Mouse (Mus musculus): ENCODE results near the gene Plekhm3. TPM values are rescaled to one million over a fixed set of nuclear protein-coding genes. Genes with fewer than 3 reads are reported as not detected.

The Plekhm3 gene
- polyA plus RNA-seq, 1 experiment from 2014 or later = 13.7 TPM

DNA sequence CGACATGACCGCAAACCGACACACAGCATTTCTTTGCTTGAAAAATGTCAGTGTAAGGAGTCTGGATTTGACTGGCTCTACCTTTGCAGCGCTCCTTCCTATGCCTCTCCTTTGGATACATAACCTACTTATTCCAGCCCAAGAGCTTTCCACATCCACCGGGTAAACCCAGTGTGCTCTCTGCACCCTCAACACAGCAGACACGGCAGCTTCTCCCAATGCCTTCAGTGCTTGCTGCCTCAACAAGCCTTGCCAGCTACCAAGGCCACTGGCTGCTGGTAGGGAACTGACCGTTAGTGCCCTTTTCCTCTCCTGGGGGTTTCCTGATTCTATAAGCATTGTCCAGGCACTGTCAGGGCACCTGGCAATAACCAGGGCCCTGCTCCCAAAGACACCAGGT is 62.8 kb downstream of the Plekhm3 start:
- Histone ChIP-seq H3K9me3 (no peaks in the 10 kb centered on the region), H3K4me3 (no peak overlapping the region), H3K27me3 (no peaks in the 10 kb centered on the region), H3K4me2 (no peak overlapping the region), H3K4me1 (replicated peaks) (no peaks in the 10 kb centered on the region), H3K9ac (no peak overlapping the region), H3K27ac (replicated peaks) (no peak overlapping the region), H3K36me3 (no peaks in the 10 kb centered on the region)
- no peak for ATAC-seq (ENCODE audit: low read depth)
- 94% methylated on average over 7 of the region's 7 CpGs for WGBS

DNA sequence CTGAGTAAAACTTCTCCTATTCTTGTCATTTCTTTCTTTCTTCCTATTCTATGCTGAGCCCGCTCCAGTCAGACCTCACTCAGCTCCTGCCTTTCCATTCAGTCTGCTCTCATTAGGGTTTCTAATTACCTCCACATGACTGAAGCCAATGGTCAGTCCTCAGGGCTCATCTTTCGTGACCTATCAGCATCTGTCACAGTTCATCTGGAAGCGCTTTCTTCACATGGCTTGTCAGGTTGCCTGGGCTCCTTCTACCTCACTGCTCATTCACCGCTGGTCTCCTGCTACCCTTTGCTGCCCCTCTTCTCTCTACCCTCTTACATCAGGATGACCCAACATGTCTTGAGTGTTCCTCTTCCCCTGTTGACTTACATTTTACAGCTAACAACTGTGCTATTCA is 65.3 kb downstream of the Plekhm3 start:
- H3K9me3 ChIP-seq = no peaks in the 10 kb centered on the region
- WGBS = 58% methylated on average over 4 of the region's 4 CpGs
- no peak for ATAC-seq (ENCODE audit: low read depth)
- no peak overlapping the region for H3K9ac ChIP-seq
- no peak overlapping the region for H3K4me2 ChIP-seq
- no peaks in the 10 kb centered on the region for H3K36me3 ChIP-seq
- no peak overlapping the region for H3K4me3 ChIP-seq
- no peak overlapping the region for H3K27ac ChIP-seq (replicated peaks)
- no peaks in the 10 kb centered on the region for H3K27me3 ChIP-seq
- no peaks in the 10 kb centered on the region for H3K4me1 ChIP-seq (replicated peaks)

DNA sequence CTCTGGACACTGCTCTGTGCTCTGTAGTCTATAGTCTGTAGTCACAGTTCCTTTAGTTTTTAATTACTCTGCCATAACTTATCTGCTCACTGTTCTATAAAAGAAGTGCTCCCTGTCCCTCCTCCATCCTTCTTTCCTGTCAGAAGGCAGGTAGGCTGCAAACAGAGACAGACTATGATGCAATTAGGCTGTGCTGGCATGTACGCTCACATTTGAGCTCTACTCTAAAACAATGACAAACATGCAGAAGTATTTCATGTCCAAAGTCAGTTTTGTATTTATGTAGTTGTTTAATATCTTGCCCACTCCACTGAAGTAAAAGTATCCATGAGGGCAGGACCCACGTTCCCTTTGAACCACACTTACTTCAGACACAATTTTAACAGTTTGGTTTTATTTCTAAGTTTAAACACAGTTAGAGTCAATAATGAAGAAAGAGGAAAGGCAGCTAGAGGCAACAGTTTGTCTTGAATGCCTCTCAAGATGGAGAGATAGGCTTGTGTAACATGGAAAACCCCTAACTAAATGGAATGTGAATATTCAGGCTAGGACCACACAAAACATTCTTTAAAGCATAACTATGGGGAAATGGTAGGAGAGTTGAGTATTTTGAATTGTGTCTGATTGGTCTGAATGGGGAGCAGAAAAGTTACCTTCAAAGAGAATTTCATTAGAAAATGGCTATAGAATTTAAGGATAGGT is 69.0 kb downstream of the Plekhm3 start:
- no peak overlapping the region for H3K4me2 ChIP-seq
- ATAC-seq (ENCODE audit: low read depth) = no peak
- WGBS = 91% methylated on average over 2 of the region's 2 CpGs
- no peak overlapping the region for H3K4me3 ChIP-seq
- H3K9me3 ChIP-seq = no peaks in the 10 kb centered on the region
- no peaks in the 10 kb centered on the region for H3K4me1 ChIP-seq (replicated peaks)
- H3K27ac ChIP-seq (replicated peaks) = no peak overlapping the region
- H3K27me3 ChIP-seq = no peaks in the 10 kb centered on the region
- H3K36me3 ChIP-seq = 0 out of 2 replicates have a peak, but pooled peaks cover 6% of the 10 kb centered on the region
- H3K9ac ChIP-seq = no peak overlapping the region

DNA sequence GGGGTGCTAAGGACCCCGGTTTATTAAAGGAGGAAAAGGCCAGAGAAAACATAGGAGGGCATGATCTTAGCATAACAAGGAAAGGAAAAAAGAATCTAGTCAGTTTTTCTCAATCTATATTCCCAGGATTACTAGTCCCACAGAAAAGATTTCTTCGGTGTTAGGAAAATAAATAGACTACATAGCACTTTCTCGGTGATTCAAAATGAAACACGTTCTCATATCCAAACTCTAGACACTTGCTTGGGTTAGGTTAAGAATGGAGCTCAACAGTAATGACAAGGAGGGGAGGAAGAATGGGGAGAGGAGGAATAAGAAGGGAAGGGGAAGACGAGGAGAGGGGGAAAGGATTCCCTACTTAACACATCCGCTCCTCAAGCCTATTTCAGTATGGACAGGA is 69.9 kb downstream of the Plekhm3 start:
- Histone ChIP-seq H3K9me3 (no peaks in the 10 kb centered on the region), H3K36me3 (0 out of 2 replicates have a peak, but pooled peaks cover 6% of the 10 kb centered on the region), H3K4me1 (replicated peaks) (no peaks in the 10 kb centered on the region), H3K4me2 (no peak overlapping the region), H3K27me3 (no peaks in the 10 kb centered on the region), H3K9ac (no peak overlapping the region), H3K4me3 (no peak overlapping the region), H3K27ac (replicated peaks) (no peak overlapping the region)
- WGBS = 91% methylated on average over 6 of the region's 6 CpGs
- no peak for ATAC-seq (ENCODE audit: low read depth)

DNA sequence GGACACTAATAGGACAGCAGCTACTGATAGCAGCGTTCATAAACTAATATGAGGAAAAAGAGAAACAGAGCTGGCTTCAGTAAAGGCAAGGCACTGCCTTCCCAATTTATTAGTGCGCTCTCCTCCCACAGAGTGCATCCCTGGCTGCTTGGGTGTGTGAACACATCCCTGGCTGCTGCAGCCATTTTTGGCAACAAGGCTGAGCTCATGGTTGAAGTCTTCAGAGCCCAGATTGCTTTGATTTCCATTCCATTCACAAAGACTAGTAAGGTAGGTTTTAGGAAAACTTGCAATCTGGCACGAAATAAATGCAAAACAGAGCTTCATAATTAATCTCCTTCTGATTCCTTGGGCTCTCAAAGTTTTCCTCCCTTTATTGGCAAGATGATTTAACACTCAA is 71.3 kb downstream of the Plekhm3 start:
- 71% methylated on average over 3 of the region's 3 CpGs for WGBS
- H3K9me3 ChIP-seq = no peaks in the 10 kb centered on the region
- H3K4me2 ChIP-seq = no peak overlapping the region
- no peaks in the 10 kb centered on the region for H3K27me3 ChIP-seq
- H3K27ac ChIP-seq (replicated peaks) = no peak overlapping the region
- no peak for ATAC-seq (ENCODE audit: low read depth)
- H3K9ac ChIP-seq = no peak overlapping the region
- H3K4me1 ChIP-seq (replicated peaks) = no peaks in the 10 kb centered on the region
- 0 out of 2 replicates have a peak, but pooled peaks cover 6% of the 10 kb centered on the region for H3K36me3 ChIP-seq
- H3K4me3 ChIP-seq = no peak overlapping the region

DNA sequence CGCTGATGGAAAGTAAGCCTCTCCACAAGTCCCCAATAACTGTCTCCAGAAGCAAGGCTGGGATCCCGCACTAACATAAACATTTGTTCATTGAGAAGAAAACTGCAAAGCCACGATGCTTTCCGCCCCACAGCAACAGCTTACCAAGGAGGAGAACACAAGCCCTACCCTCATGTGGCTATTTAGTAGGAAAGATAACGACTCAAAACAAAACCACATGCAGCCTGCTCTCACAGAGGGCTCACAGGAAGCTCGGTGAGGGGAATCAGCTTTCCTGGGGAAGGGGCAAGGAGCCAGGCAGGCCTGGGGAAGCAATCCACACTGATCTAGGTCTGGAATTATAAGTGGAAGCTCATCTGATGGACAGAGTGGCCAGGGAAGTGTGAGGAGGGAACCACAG is 72.6 kb downstream of the Plekhm3 start:
- no peak for ATAC-seq (ENCODE audit: low read depth)
- Histone ChIP-seq H3K4me3 (no peak overlapping the region), H3K27me3 (no peaks in the 10 kb centered on the region), H3K27ac (replicated peaks) (no peak overlapping the region), H3K4me1 (replicated peaks) (no peaks in the 10 kb centered on the region), H3K9ac (no peak overlapping the region), H3K4me2 (no peak overlapping the region), H3K9me3 (no peaks in the 10 kb centered on the region), H3K36me3 (0 out of 2 replicates have a peak, but pooled peaks cover 6% of the 10 kb centered on the region)
- whole genome bisulfite sequencing = 52% methylated on average over 6 of the region's 6 CpGs

DNA sequence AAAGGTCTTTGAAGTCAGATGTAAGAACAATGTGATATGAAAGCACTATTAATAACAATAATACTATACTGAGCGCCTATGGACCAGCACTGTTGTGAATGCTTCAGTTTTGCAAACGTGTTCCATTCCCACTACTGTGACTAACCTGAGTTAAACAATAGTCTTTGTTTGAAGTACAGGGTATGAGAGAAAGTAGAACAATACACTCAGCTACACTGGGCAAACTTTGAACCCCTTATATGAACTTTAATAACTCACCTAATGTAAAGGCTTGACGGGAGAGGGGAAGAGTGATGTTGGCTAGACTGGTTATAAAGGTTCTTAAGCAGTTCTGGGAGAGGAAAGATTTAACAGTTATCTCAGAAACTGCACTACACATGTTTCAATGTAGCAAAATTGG is 76.0 kb downstream of the Plekhm3 start:
- H3K4me2 ChIP-seq = no peak overlapping the region
- H3K4me3 ChIP-seq = no peak overlapping the region
- WGBS = 78% methylated on average over 3 of the region's 3 CpGs
- no peak overlapping the region for H3K27ac ChIP-seq (replicated peaks)
- no peak for ATAC-seq (ENCODE audit: low read depth)
- H3K36me3 ChIP-seq = 0 out of 2 replicates have a peak, but pooled peaks cover 6% of the 10 kb centered on the region
- H3K9me3 ChIP-seq = no peaks in the 10 kb centered on the region
- no peaks in the 10 kb centered on the region; the same call in 1 of the 2 replicates for H3K4me1 ChIP-seq (replicated peaks)
- H3K27me3 ChIP-seq = no peaks in the 10 kb centered on the region
- no peak overlapping the region for H3K9ac ChIP-seq

DNA sequence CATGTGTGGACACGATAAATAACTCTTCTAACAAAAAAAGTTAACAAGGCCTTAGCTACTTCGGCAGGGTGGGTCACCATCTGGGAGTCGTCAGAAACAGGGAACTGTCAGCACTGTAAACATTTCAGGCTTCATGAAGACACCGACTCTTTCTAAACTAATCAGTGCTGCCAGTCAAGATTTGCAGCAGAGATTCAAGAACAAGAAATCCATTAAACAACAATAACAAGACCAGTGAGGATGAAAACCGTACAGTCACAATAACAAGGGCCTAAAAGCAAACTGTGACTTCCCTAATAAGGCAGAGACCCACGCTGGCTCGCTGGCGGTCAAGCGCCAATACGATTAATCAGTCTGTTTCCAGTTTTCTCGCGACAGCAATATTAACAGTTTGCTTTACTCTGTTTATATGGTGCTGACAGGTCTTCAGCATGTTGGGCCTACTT is 77.8 kb downstream of the Plekhm3 start:
- Histone ChIP-seq H3K4me3 (no peak overlapping the region), H3K9me3 (no peaks in the 10 kb centered on the region), H3K4me1 (replicated peaks) (no peaks in the 10 kb centered on the region; the same call in 1 of the 2 replicates), H3K9ac (no peak overlapping the region), H3K4me2 (no peak overlapping the region), H3K36me3 (0 out of 2 replicates have a peak, but pooled peaks cover 6% of the 10 kb centered on the region), H3K27ac (replicated peaks) (no peak overlapping the region), H3K27me3 (no peaks in the 10 kb centered on the region)
- ATAC-seq (ENCODE audit: low read depth) = no peak
- 67% methylated on average over 12 of the region's 12 CpGs for WGBS

DNA sequence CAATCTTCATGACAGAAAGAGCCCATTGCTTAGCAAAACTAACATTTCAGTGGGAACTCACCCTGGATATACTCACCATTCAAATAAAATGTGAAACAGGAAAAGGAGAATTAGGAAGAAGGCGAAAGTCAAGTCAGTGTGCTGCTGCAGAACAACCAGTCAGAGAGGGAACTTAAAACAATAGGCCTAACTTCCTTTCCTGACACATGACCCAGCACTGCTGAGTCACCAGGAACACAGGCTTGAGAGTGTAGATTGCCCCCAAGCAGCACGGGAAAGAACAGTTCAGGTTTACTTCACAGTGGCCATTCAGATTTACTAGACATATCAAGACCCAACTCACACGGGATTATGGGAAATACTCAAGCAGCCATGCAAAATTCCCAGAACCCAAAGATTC is 80.3 kb downstream of the Plekhm3 start:
- no peaks in the 10 kb centered on the region for H3K27me3 ChIP-seq
- no peaks in the 10 kb centered on the region for H3K36me3 ChIP-seq
- WGBS = 64% methylated on average over 3 of the region's 3 CpGs
- H3K9ac ChIP-seq = no peak overlapping the region
- H3K4me3 ChIP-seq = no peak overlapping the region
- H3K4me2 ChIP-seq = no peak overlapping the region
- no peaks in the 10 kb centered on the region for H3K9me3 ChIP-seq
- no peaks in the 10 kb centered on the region; the same call in 1 of the 2 replicates for H3K4me1 ChIP-seq (replicated peaks)
- ATAC-seq (ENCODE audit: low read depth) = no peak
- no peak overlapping the region for H3K27ac ChIP-seq (replicated peaks)

DNA sequence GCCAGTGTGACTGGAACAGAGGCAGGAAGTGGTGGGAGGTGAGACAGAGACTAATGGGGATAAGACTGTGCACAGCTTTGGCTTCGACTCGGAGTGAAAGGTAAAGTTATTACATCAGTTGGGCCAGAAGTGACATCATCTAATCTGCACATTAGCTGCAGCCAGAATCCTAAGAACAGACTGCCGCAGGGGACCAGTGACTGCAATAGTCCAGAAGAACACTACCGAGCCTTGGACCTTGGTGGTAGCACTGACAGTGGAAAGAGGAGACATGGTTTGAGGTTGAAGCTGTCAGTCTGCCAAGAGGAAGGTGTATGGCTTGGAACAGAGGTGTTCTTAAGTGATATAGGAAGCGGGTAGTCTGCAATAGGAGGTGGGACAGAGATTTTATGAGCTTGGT is 80.9 kb downstream of the Plekhm3 start:
- Histone ChIP-seq H3K4me1 (replicated peaks) (no peaks in the 10 kb centered on the region; the same call in 1 of the 2 replicates), H3K27ac (replicated peaks) (no peak overlapping the region), H3K9ac (no peak overlapping the region), H3K27me3 (no peaks in the 10 kb centered on the region), H3K9me3 (no peaks in the 10 kb centered on the region), H3K4me3 (no peak overlapping the region), H3K4me2 (no peak overlapping the region), H3K36me3 (no peaks in the 10 kb centered on the region)
- WGBS = 89% methylated on average over 5 of the region's 5 CpGs
- no peak for ATAC-seq (ENCODE audit: low read depth)

DNA sequence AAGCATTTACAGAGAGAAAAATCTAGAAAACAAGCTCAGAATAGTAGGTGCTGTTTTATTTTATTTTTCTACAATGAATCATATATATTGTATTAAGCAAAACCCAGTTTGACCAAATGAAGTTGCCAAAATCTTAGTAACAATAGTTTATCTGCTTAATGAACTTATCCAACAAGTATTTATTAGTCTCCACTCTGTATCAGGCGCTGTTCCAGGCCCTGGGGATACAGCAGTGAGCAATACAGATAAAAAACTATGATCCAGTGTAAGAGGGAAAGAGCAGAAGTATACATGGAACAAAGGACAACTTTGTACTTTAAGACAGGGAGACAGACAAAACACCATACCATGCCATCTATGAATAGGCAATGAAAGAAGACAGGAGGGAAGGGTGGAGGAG is 81.5 kb downstream of the Plekhm3 start:
- no peaks in the 10 kb centered on the region for H3K27me3 ChIP-seq
- H3K4me2 ChIP-seq = no peak overlapping the region
- no peaks in the 10 kb centered on the region for H3K36me3 ChIP-seq
- no peak overlapping the region for H3K9ac ChIP-seq
- ATAC-seq (ENCODE audit: low read depth) = no peak
- no peak overlapping the region for H3K4me3 ChIP-seq
- 80% methylated on average over 1 of the region's 1 CpGs for WGBS
- H3K9me3 ChIP-seq = no peaks in the 10 kb centered on the region
- no peak overlapping the region for H3K27ac ChIP-seq (replicated peaks)
- no peaks in the 10 kb centered on the region; the same call in 1 of the 2 replicates for H3K4me1 ChIP-seq (replicated peaks)

DNA sequence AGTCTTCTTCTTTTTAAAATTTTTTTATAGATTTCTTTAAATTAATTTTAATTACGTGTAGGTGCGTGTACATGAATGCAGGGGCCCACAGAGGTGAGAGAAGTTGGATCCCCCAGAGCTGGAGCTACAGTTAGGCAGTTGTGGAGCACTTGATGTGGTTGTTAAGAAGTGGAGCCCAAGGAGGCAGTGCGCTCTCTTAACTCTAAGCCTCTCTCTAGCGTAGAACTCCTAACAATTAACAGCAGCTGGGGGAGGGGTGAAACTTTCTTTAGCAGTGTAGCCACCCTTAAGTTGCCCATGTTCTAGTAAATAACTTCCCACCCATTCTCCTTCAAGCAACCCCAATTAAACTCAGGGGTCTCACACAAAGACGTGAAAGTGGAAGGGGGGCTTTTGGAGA is 84.7 kb downstream of the Plekhm3 start:
- no peak for ATAC-seq (ENCODE audit: low read depth)
- Histone ChIP-seq H3K4me3 (no peak overlapping the region), H3K4me2 (no peak overlapping the region), H3K4me1 (replicated peaks) (no peaks in the 10 kb centered on the region; the same call in 1 of the 2 replicates), H3K9me3 (no peaks in the 10 kb centered on the region), H3K27me3 (no peaks in the 10 kb centered on the region), H3K27ac (replicated peaks) (no peak overlapping the region), H3K36me3 (no peaks in the 10 kb centered on the region), H3K9ac (no peak overlapping the region)
- whole genome bisulfite sequencing = 74% methylated on average over 5 of the region's 5 CpGs

DNA sequence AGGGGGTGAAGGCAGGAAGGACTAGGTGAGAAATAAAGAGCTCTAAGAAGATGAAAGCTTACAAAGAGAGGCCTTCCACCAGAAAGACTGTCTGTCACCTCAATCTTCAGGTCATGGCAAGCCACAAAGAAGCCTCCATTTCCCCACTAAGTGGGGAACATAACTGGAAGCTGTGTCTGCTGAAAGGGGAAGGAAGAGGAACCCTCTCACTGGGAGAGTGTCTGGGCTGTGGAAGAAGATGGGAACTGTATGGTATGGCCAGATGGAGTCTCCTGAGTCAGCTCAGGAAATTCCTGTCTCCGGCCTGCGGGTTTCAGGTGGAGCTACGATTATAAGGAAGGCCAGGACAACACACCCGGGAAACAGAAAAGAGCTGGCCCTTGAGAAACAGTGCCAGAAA is 88.9 kb downstream of the Plekhm3 start:
- WGBS = 77% methylated on average over 4 of the region's 4 CpGs
- no peaks in the 10 kb centered on the region for H3K27me3 ChIP-seq
- H3K9me3 ChIP-seq = no peaks in the 10 kb centered on the region
- H3K9ac ChIP-seq = no peak overlapping the region
- H3K27ac ChIP-seq (replicated peaks) = no peak overlapping the region
- no peak for ATAC-seq (ENCODE audit: low read depth)
- no peaks in the 10 kb centered on the region for H3K4me1 ChIP-seq (replicated peaks)
- H3K4me2 ChIP-seq = no peak overlapping the region
- H3K4me3 ChIP-seq = no peak overlapping the region
- H3K36me3 ChIP-seq = no peaks in the 10 kb centered on the region

All from neural tube, embryonic 13.5 days (tissue).